Mouse (Mus musculus): ENCODE data around the gene Gpr173. TPM values are rescaled to one million over a fixed set of nuclear protein-coding genes. Genes with fewer than 3 reads are reported as not detected.

Gpr173 gene
- not detected in 2 replicates for total RNA-seq (2023)

DNA sequence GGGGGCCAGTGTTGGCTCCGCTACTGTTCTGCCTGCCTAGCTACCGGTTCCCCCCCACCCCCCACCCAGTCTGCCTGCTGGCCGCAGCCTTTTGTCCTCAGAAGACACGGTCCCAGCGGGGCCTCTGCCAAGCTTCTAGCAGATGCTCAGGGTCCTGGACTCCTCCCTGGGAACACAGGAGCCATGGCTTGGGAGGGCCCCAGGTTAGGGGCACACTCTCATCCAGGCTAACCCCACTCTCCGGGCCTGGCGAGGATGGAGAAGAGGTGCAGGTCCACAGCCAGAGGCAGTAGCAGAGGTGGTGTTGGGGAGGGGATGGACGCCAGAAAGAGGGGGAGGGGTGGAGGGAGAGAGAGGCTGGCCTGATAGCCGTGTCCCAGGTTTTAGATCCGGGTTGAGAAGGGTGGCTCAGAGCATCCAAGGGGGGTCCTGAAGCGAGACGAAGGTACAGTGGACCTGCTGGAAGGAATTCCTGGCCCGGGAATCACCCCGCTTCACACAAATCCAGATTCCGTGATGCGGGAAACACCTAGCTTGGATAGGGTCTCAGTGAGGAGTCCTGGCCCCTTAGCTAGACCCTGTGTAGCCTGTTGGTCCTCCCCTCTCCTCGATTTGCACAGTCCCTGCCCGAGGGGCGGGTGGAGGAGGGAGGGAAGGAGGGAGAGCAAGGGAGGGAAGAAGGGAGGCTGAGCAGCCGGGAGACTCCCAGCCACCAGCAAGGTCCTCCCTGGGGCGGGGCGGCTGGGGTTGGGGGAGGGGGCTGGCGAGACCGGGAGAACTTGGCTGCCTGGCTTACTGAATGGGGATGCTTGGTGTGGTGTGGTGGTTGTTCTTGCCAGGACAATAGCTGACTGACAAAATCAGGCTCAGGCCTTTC, at the start of gene Gpr173:
Gene Gpr173, minus strand, starts transcription at position 308 of the 877 bp plus-strand sequence.

DNA sequence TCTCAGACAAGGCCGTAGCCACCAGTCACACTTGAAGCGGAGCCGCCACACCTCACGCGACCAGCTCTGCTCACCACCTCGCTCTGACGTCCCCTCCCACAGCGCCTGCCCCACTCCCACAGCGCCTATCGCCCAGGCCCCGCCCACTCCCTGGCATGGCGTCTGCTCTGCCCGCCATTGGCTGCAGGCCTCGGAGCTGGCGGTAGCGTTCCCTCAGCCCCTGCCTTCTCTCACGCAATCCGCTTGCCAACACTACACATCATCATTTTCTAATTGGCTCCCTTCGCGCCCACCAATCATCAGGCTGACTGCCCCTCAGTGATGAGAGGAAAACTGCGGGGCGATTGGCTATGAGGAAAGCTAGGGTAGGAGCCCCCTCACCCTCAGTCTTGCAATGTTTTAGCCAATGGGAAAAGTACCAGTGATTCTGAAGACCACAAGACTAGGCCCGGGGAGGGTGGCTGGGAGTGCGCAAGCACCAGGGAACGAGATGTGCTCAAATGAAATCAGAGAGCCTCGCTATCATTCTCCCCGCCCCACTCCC, 26.1 kb downstream of the Gpr173 start, which contains the start of gene Tspyl2:
Gene Tspyl2, minus strand, starts transcription at position 68 of the 544 bp plus-strand sequence.

GRCm38 (mm10) chrX:152326996-152327688, 41.4 kb downstream of the Gpr173 start, which contains the start of gene Kantr:
Gene Kantr, minus strand, starts transcription at chrX:152327495.

Other genes with a start within 250 kb of the Gpr173 start
- 4.7 and 5.1 TPM in 2 replicates for gene Iqsec2, start 224.4 kb downstream of the Gpr173 start, total RNA-seq (2023)
- 71.6 and 101 TPM in 2 replicates for gene Kdm5c, start 135.7 kb downstream of the Gpr173 start, total RNA-seq (2023)
- 4.7 and 8.0 TPM in 2 replicates for gene Kantr, start 41.2 kb downstream of the Gpr173 start, total RNA-seq (2023)
- 10.8 and 14.6 TPM in 2 replicates for gene Tspyl2, start 26.3 kb downstream of the Gpr173 start, total RNA-seq (2023)
- not detected in 2 replicates for gene Cldn34a, start 194.6 kb upstream of the Gpr173 start, total RNA-seq (2023)